Mouse (Mus musculus) small intestine, adult 2 months (tissue): ENCODE results near the gene Ap1g2. TPM values are rescaled to one million over a fixed set of nuclear protein-coding genes. Genes with fewer than 3 reads are reported as not detected.

ENCODE experiments used
- H3K27ac ChIP-seq: fragments of 200-500 bp; 2 replicates; pipeline ENCODE4 v1.5.1; 2012; ENCODE audit warnings: low read depth, low read length, control low read depth, inconsistent platforms; ENCODE audit not compliant: insufficient read depth
- H3K27me3 ChIP-seq: fragments of 200-500 bp; 2 replicates; pipeline ENCODE4 v1.6.1; 2012; ENCODE audit warnings: mild to moderate bottlenecking, moderate library complexity, low read length, inconsistent platforms; ENCODE audit not compliant: control insufficient read depth, insufficient read depth
- H3K36me3 ChIP-seq: fragments of 200-500 bp; 2 replicates; pipeline ENCODE4 v1.6.1; 2012; ENCODE audit warnings: mild to moderate bottlenecking, low read length, control low read depth, inconsistent platforms; ENCODE audit not compliant: control insufficient read depth, insufficient read depth
- H3K4me1 ChIP-seq: fragments of 200-500 bp; 2 replicates; pipeline ENCODE4 v1.6.1; 2012; ENCODE audit warnings: low read length, inconsistent platforms, mixed read lengths; ENCODE audit not compliant: control insufficient read depth, insufficient read depth, insufficient read length
- H3K4me3 ChIP-seq: fragments of 200-500 bp; 2 replicates; pipeline ENCODE4 v1.5.1; 2012; ENCODE audit warnings: low read depth, mild to moderate bottlenecking, control low read depth, inconsistent platforms, low read length, moderate library complexity
- CTCF ChIP-seq: fragments of 200-500 bp; IDR thresholded peaks from 2 replicates; pipeline ENCODE4 v1.5.1; 2012; ENCODE audit warnings: low read depth, mild to moderate bottlenecking, control low read depth, inconsistent platforms, low read length, moderate library complexity, mixed read lengths; ENCODE audit not compliant: insufficient replicate concordance, insufficient read length; ENCODE audit errors: extremely low read depth
- POLR2A ChIP-seq: fragments of 200-500 bp; IDR thresholded peaks from 2 replicates; pipeline ENCODE4 v1.6.1; 2012; ENCODE audit warnings: low read depth, mild to moderate bottlenecking, control low read depth, inconsistent platforms, low read length, moderate library complexity
- WGBS: fragments of 180-500 bp; shearing (Covaris S2); methylation state at CpG from one replicate; pipeline ENCODE4 v1.1.7; 2018; 5-methylcytosine and 5-hydroxymethylcytosine counted together
- polyA plus RNA-seq: library from polyadenylated mRNA; depleted of rRNA; stranded (reverse); fragments of >200 nt; gene quantifications from 2 replicates; pipeline ENCODE4 v1.2.3, GENCODE M21; 2012

Gene Ap1g2
- polyA plus RNA-seq, 1 experiment = 80.7 TPM

DNA sequence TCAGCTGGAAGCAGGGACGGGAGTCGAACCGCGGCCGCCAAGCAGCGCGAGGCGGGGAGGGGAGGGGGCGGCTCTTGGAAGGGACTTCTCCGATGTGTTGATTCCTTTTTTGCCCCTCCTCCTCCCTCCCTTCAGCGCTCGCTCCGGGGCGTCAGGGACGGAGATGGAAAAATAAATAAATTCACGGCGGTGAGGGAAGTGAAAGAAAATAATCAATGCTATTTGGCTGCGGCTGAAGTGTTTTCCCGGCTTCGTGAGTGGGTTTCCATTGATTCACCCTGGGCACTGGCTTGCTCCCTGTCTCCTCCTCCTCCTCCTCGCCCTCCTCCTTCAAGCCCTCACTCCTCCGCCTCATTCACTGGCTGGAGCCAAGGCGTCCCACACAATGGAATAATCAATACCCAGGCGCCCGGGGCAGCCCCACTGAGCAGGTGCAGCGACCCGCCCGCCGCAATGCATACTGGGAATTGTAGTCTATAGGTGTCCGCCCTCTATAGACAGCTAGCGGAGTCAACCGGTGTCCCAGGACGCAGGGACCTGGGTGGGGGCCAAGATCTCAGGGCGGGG, 14.3 kb downstream of the Ap1g2 start, which contains the start of gene Zfhx2:
TSS of gene Zfhx2 (minus strand) at position 314 of the 567 bp plus-strand sequence.
- no peaks in the 10 kb centered on the region for H3K36me3 ChIP-seq
- WGBS = under 1% methylated on average over 34 of the region's 34 CpGs
- peaks cover 17% of the 10 kb centered on the region for H3K4me1 ChIP-seq
- peak; percentile 20; the same call in 1 of the 2 replicates for TF ChIP-seq POLR2A
- no peak for TF ChIP-seq CTCF
- peak within 1 kb of the TSS; percentile 58; the same call in 1 of the 2 replicates for H3K27ac ChIP-seq
- H3K27me3 ChIP-seq = no peaks in the 10 kb centered on the region
- H3K4me3 ChIP-seq = peak within 1 kb of the TSS; percentile 95

DNA sequence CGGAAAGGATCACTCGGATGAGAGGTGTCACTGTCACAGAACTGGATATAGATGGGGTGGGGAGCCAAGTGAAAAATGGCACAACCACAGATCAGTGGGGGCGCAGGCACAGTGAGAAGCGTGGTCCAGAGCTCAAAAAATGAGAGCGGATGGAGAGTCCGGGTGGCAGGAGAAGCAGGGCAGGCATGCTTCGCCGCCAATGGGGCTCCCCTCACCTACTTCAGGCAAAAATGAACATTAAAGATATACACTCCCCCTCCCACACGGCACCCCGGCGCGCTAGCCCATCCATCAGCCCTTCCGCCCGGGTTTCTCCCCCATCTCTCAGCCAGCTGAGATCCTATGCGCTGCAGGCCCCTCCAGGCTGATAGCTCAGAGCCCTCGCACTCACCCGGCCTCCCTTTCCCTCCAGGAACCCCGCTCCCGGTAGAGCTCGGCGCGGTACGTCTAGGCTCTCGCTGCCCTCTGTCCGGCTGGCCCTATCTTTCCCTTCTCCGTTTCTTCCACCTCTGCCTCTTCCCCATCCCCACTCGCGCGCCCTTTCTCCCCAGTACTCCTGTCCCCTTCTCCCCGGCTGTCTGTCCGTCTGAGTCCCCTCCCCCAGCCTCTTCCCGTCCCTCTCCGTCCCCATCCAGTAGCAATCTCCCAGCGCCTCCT, 15.1 kb downstream of the Ap1g2 start:
- TF ChIP-seq CTCF (no peak), POLR2A (no peak)
- 13% methylated on average over 34 of the region's 34 CpGs for WGBS
- H3K36me3 ChIP-seq = no peaks in the 10 kb centered on the region
- H3K27me3 ChIP-seq = no peaks in the 10 kb centered on the region
- H3K4me1 ChIP-seq = peaks cover 14% of the 10 kb centered on the region
- no peak overlapping the region for H3K27ac ChIP-seq
- H3K4me3 ChIP-seq = peak overlapping the region; percentile 95

DNA sequence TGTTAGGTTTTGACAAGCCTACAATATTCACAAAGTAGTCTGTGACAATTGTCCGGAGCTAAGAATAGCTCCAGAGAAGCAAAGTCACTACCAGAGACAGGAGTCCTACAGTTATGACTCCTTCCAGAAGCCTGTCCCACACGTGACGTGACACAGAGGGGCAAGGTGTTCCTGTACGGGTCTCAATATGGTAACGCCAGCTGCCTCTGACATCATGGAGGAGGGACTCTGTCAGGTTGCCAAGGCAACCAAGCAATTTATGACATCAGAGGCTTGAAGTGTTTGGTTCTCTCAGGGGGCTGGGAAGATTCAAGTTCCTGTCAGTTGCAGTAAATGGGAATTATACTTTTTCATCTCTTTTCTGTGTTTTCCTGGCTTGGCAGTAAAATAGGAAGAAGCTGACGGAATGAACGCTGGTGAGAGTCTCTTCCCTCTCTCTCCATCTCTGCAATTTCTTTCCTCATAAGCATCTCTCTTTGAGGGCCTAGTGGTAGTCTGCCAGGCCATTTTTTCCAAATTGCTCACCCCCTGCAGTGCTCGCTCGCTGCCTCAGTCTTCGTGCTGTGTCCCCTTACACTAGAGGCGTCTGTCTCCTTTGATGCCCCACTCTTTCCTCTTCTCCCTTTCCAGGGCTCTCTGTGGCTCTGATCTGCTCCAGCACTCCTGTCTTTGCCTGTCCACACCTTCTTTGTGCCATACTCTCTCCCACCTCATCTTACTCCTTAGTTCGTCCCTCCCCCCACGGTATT, 17.0 kb downstream of the Ap1g2 start:
- no peaks in the 10 kb centered on the region for H3K27me3 ChIP-seq
- H3K4me3 ChIP-seq = no peak overlapping the region
- no peak overlapping the region for H3K27ac ChIP-seq
- peaks cover 6% of the 10 kb centered on the region for H3K4me1 ChIP-seq
- TF ChIP-seq CTCF = no peak
- TF ChIP-seq POLR2A = no peak
- H3K36me3 ChIP-seq = no peaks in the 10 kb centered on the region
- 83% methylated on average over 13 of the region's 13 CpGs for WGBS

GRCm38 (mm10) chr14:55086009-55086514, 20.3 kb downstream of the Ap1g2 start:
- TF ChIP-seq POLR2A (no peak), CTCF (no peak)
- no peaks in the 10 kb centered on the region for H3K36me3 ChIP-seq
- no peak overlapping the region for H3K27ac ChIP-seq
- peaks cover under 1% of the 10 kb centered on the region; the same call in 1 of the 2 replicates for H3K4me1 ChIP-seq
- 80% methylated on average over 6 of the region's 6 CpGs for WGBS
- no peak overlapping the region for H3K4me3 ChIP-seq
- H3K27me3 ChIP-seq = no peaks in the 10 kb centered on the region

DNA sequence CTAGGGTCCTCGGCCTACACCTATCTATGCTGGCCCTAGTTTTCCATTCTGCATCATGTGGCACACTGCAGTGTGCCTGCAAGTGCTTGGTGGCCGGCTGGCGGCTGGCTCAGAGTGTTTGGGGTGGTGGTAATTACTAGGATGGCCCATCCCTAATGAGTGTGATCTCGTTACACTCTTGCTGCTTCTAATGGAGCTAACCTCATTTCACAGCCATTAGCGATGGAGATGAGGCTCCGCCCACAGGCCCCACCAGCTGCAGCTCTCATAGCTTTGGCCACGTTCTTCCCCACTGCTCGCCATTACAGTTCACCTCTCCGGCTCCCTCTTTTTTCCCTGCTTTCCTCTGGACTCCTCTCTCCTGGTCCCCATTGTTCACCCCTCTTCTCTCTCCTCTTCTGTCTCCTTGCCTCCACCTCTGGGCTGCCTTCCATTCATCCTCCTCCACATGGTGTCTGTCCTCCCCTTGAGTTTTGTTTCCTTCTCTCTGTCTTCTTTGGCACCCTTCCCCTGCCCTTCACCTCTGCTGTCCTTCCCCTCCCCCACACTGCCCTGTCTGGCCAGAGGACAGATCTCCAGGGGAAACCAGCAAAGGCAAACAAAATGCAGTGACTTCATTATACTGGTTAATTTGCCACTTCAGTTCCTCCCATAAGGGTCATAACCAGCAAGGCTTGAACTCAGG, 20.9 kb downstream of the Ap1g2 start:
- no peak for TF ChIP-seq CTCF
- no peak for TF ChIP-seq POLR2A
- H3K27ac ChIP-seq = no peak overlapping the region
- H3K36me3 ChIP-seq = no peaks in the 10 kb centered on the region
- no peaks in the 10 kb centered on the region for H3K27me3 ChIP-seq
- 86% methylated on average over 9 of the region's 9 CpGs for WGBS
- no peaks in the 10 kb centered on the region for H3K4me1 ChIP-seq
- no peak overlapping the region for H3K4me3 ChIP-seq

GRCm38 (mm10) chr14:55083481-55083880, 22.9 kb downstream of the Ap1g2 start:
- Histone ChIP-seq H3K4me1 (peaks cover 3% of the 10 kb centered on the region; the same call in 1 of the 2 replicates), H3K36me3 (no peaks in the 10 kb centered on the region), H3K27ac (no peak overlapping the region), H3K27me3 (no peaks in the 10 kb centered on the region), H3K4me3 (no peak overlapping the region)
- TF ChIP-seq CTCF = no peak
- no peak for TF ChIP-seq POLR2A
- 46% methylated on average over 6 of the region's 6 CpGs for WGBS
